Mouse (Mus musculus) regulatory T cell (primary cell): ENCODE measurements around the gene Cul4a.

Experiments
- in situ Hi-C: fragments of 300-600 bp; cut with MboI, MseI; formaldehyde crosslinking; loops from one replicate; pipeline ENCODE4 v1.15.1; 2025; ENCODE audit warnings: high pct_unique_total_duplicates

Cul4a gene

DNA sequence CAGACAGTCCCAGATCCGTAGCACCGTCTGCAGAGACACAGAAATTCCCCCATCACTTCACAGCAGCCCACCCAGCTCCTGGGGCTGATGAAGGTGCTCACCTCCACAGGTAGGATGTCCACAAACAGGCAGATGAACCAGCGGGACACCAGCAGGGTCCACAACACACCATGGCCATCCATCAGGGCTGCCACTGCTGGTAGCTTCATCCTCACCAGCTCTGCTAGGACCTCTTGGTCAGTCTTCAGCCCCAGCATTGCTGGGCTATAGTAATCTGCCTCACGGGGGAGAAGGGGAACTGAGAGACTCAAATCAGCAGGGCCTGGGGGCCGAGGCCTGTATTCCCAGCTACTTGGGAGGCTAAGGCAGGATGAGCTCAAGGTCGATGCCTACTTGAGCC is 74.1 kb downstream of the Cul4a start:
- in situ Hi-C loops, result no loop called here

DNA sequence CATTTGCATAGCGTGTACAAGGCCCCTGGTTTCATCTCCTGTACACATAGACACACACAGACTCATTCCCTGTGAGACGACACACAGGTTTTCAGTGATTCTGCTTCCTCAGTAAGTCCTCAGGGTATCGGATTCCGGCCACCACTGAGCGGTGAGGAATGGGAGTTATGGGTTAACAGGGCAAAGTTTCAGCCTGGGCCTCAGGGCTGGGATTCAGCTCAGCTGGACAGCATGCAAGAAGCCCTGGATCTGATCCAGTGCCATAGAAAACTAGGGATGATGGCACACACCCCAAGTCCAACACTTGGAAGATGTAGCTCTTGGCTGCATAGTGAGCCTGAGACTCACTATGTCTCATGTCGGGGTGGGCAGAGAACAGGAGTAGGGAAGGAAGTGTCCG is 74.5 kb downstream of the Cul4a start:
- in situ Hi-C loops, result no loop called here

DNA sequence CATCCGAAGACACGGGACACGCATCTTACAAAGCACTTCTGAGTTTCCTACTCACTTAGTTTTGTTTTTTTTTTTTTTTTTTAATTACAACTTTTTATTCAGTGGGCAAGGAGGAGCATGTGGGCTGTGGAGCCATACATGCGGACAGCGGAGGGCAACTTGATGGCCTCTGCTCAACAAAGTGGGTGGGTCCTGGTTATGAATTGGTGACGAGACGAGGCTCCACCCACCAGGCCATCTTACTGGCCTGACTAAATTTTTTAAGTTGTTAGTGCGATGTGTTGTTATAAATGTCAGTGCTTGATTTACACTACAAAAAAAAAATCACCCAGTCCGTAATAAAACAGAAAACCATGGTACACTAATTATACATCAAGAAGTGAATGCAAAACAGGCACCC is 75.0 kb downstream of the Cul4a start:
- in situ Hi-C loops, result no loop called here

DNA sequence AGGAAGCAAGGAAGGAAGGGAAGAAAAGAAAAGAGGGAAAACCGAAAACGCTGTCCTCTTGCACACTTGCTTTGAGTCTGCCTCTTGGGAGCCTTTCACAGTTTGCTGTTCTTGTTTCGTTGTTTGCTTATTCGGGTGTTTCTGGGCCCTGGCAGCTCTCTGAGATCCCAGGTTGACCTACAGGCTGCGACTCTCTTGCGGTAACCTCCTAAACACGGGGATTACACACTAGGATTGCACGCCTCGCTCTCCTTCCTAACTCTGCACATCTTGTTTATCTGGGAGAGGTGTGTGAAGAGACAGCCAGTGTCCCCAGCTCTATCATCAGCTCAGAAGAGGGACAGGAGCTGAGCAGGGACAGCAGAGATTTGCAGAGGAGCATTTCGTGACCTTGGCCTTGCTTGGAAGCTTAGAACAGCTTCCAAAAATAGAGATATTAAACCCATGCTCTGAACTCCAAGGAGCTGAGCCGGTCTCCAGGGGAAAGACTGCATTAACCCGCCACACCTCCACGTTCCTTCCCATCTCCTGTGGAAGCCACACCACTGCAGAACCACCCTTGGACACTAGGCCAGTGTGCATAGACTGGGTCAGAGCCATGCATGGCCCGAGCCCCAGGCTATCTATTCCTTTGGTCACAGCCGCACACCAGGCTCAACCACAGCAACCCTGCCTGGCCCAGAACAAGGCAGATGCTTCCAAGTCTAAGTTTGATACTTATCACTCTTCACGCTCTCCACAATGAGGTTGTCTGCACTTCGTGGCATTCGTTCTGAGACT is 75.7 kb downstream of the Cul4a start:
- in situ Hi-C loops, result no loop called here

DNA sequence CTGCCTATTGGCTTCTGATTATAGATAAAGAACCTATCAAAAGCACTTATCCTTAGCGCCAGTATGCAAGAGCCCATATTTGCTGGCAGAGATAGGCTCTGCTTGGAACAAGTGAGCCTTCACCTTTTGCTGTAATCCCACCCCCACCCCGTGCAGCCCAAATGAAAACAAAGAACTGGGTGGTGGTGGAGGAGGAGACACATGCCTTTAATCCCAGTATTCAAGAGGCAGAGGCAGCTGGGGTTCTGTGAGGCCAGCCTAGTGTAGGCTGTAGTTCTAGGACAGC is 76.2 kb downstream of the Cul4a start:
- in situ Hi-C loops, result no loop called here

DNA sequence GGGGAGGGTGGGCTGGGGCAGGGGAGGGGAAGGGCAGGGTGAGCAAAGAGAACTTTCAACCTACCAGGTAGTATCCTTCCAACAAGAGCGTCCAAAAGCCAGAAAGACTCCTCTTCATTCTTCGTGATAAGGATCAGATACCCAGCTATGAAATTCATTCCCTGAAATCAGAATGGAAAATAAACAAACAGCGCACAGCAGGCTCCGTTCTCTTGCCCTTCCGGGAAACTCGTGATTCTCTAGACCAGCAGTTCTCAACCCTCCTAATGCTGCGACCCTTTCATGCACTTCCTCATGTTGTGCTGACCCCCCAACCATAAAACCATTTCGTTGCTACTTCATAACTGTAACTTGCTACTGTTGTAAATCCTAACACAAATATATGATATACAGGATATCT is 81.4 kb downstream of the Cul4a start:
- in situ Hi-C loops, result no loop called here

DNA sequence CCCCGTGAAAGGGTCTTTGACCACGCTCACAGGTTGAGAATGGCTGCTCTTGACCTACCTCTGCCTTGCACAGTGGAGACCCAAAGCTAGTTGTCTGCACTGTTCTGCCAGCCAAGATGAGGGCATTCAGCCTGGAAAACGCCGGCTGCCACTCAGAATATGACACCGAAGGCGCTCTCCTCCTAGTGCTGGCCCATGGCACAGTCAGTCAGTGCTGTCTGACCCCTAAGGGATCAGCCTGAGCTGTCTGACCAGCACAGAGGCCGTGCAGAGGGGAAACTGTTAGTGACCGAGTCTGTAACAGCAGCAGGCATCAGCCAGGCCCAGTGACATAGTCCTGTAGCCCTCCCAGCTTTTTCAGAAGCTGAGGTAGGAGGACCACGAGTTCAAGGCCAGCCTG is 81.8 kb downstream of the Cul4a start:
- in situ Hi-C loops, result no loop called here

DNA sequence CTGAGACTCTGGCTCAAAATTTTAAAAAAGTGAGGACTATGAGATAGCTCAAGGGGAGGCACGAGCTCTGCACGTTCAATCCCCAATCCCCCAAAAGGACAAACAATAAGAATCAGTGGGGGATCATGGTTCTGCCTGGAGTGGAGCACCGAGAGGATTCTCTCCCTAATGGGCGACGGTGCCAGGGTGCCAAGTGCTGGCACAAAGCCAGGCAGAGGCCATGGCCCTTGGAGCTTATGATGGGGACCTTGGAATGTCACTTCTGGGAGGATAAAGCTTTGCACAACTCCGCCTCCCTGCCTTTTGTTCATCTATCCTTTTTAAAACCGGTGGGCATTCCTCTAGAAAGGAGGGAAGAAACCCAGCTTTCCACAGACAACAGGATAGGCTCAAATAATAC is 82.2 kb downstream of the Cul4a start:
- in situ Hi-C loops, result no loop called here

DNA sequence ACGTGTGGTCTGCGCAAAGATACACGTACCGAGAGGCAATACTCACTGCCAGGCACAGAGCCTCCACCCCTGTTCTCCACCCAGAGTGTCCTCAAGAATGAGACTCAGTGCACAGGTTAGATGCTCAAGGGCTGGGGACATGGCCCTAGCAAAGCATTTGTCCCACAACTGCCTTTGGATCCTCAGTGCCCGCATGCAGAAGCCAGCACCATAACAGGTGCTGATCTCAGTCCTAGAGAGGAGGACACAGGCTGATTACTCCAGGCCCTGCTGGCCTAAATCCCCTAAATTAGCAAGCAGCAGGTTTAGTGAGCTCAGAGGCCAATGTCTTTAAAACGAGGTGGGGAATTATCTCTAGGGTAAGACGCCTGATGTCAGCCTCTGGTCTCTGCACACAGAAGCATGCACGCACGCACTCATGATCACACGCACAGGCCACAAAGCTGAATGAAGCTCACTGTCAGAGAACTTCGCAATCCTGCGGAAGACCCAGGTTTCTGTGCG is 82.7 kb downstream of the Cul4a start:
- in situ Hi-C loops, result no loop called here

DNA sequence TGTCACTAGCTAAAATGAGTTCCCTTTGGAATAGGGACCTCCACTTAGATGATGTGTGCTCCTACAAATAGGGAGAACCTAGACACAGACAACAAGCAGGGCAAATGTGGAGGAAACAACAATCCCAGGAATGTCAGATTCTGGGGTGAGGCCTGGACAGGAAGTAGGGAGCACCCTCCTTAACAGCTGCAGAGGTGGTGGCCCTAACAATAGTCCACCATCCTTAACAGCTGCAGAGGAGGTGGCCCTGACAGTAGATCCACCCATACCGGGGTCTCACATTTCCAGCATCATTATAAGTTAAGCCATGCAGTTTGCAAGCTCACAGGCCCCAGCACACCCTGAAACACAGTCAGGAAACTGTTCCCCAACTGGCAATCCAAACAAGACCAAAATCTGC is 83.4 kb downstream of the Cul4a start:
- in situ Hi-C loops, result no loop called here

DNA sequence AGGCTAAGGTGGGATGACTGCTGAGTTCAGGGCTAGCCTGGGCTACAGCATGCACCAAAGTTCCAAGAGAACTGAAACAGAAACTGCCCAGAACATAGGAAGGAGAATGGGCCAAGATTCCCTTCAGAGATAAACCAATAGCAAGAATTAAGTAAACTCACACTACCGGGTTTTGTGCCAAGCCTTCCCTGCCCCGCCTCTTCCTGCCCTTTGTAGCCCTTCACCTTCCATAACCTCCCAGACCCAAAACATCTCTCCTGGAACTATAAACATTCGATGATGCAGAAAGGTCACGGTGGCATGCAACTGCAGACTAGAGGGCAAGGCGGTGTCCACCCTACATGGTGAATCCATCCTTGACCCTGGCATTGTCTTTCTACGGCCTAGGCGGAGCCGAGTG is 84.8 kb downstream of the Cul4a start:
- in situ Hi-C loops, result no loop called here

DNA sequence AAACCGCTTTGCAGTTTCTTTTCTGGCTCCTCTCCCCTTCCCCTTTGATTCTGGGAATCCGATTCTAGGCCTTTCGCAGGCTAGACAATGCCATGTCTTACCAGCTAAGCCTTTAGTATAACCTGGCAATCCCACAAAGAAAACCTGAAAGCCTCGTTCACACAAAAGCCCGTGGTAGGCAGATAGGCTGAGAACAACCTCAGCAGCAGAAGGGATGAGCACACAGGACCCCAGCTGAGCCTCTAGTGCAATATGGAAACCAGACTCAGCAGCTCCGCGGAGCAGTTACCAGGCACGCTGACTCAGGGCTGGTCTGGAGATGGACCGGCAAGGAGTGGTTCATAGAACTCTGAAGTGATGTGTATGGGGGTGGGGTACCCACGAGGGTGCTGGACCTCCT is 89.4 kb downstream of the Cul4a start:
- in situ Hi-C loops, result no loop called here

DNA sequence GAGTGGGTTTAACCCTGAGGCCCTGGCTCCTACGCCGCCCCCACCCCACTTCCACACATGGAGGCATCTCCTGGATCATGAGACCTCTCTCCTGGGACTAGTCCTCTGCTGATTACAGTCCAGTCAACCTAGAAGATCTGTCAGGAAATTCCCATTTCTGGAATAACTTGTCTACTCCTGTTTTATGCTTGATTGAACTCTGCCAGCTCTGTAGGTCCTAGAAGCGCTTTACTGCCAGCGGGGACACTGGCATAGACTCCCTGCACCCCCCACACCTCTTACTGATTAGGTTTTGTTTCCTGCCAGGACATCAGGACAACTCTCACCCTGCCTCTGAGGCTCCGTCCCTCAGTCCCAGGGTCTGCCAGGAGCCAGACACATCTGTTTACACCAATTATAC is 92.1 kb downstream of the Cul4a start:
- in situ Hi-C loops, result no loop called here
